Mouse (Mus musculus) forebrain, postnatal 0 days (tissue): ENCODE results near the gene Frmd6. TPM values are rescaled to one million over a fixed set of nuclear protein-coding genes. Genes with fewer than 3 reads are reported as not detected.

Experiments
- ATAC-seq: fragments of 200-750 bp; cut with Nextera tagmentation; 2 replicates; pipeline ENCODE4 v1.8.0; 2017; ENCODE audit warnings: mild to moderate bottlenecking, moderate library complexity
- DNase-seq: peaks from one replicate; pipeline ENCODE4 v3.0.0-alpha.2; 2015
- H3K27ac ChIP-seq: fragments of 300-500 bp; sonication (generic); 2 replicates; pipeline ENCODE4 v1.5.1; 2014; ENCODE audit warnings: low read depth, mild to moderate bottlenecking, antibody characterized with exemption, low read length, moderate library complexity, mixed read lengths
- H3K27me3 ChIP-seq: fragments of 300-500 bp; sonication (generic); 2 replicates; pipeline ENCODE4 v1.6.1; 2014; ENCODE audit warnings: mild to moderate bottlenecking, low read length, mixed read lengths; ENCODE audit not compliant: insufficient read depth
- H3K36me3 ChIP-seq: fragments of 300-500 bp; sonication (generic); 2 replicates; pipeline ENCODE4 v1.6.1; 2014; ENCODE audit warnings: mild to moderate bottlenecking, moderate library complexity; ENCODE audit not compliant: insufficient read depth
- H3K4me1 ChIP-seq: fragments of 300-500 bp; sonication (generic); 2 replicates; pipeline ENCODE4 v1.6.1; 2014; ENCODE audit warnings: antibody characterized with exemption; ENCODE audit not compliant: insufficient read depth
- H3K4me2 ChIP-seq: fragments of 300-500 bp; sonication (generic); 2 replicates; pipeline ENCODE4 v1.6.1; 2014; ENCODE audit warnings: low read depth, mild to moderate bottlenecking, moderate library complexity
- H3K4me3 ChIP-seq: fragments of 300-500 bp; sonication (generic); 2 replicates; pipeline ENCODE4 v1.5.1; 2014; ENCODE audit warnings: low read depth, low read length, mixed read lengths
- H3K9ac ChIP-seq: fragments of 300-500 bp; sonication (generic); 2 replicates; pipeline ENCODE4 v1.6.1; 2014; ENCODE audit warnings: mild to moderate bottlenecking
- H3K9me3 ChIP-seq: fragments of 300-500 bp; sonication (generic); 2 replicates; pipeline ENCODE4 v1.6.1; 2016; ENCODE audit warnings: low read length
- CTCF ChIP-seq: sonication (generic); IDR thresholded peaks from 2 replicates; pipeline ENCODE4 v1.5.1; 2016; ENCODE audit warnings: antibody characterized with exemption, control low read depth, low read depth
- WGBS: fragments of 180-500 bp; shearing (Covaris S2); extraction: QIAGEN DNeasy Blood & Tissue Kit; methylation state at CpG from one replicate; pipeline ENCODE4 v1.1.7; 2014; 5-methylcytosine and 5-hydroxymethylcytosine counted together
- polyA plus RNA-seq: library from polyadenylated mRNA; unstranded; fragments of >200 nt; fragmentation: Nextera tagmentation; extraction: Ambion mirVana; gene quantifications from 2 replicates; pipeline ENCODE4 v1.2.1, GENCODE M21; 2015
- total RNA-seq: library from RNA; depleted of rRNA; stranded (reverse); fragments of >200 nt; gene quantifications from 2 replicates; pipeline ENCODE4 v1.2.3, GENCODE M21; 2014

The Frmd6 gene
- total and polyA plus RNA-seq, 2 experiments from 2014 or later: 6.9 to 11.0 TPM

DNA sequence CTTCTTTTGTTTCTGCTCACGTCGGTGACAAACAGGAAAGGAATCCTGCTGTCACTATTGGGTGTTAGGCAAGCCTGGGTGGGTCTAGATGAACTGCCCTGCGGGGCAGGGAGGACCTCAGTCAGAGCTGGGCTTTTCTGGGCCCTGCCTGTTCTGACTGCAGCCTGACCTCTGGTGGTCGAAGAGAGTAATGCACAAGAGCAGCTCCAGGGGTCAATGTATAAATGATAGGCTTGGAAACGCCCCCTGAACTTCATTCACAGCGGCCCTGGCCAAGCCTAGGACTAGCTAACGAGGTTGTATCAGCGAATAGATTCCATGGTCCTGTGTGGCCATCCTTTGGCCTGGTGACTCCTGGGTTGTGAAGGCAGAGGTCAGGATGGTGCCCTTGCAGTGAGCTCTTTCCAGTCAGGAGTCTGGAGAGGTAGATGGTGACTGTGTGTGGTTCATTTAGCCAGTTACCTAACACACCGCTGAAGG, 85.0 kb downstream of the Frmd6 start:
- no peak overlapping the region for H3K4me3 ChIP-seq
- H3K36me3 ChIP-seq: no peaks in the 10 kb centered on the region
- no peak overlapping the region for H3K27ac ChIP-seq
- H3K27me3 ChIP-seq: no peaks in the 10 kb centered on the region
- no peaks in the 10 kb centered on the region for H3K9me3 ChIP-seq
- peak; percentile 89 for TF ChIP-seq CTCF
- WGBS: 11% methylated on average over 9 of the region's 9 CpGs
- ATAC-seq (peak; percentile 64; the same call in 1 of the 2 replicates), DNase-seq (peak; percentile 82)
- no peak overlapping the region for H3K9ac ChIP-seq
- H3K4me2 ChIP-seq: no peak overlapping the region
- no peaks in the 10 kb centered on the region for H3K4me1 ChIP-seq

DNA sequence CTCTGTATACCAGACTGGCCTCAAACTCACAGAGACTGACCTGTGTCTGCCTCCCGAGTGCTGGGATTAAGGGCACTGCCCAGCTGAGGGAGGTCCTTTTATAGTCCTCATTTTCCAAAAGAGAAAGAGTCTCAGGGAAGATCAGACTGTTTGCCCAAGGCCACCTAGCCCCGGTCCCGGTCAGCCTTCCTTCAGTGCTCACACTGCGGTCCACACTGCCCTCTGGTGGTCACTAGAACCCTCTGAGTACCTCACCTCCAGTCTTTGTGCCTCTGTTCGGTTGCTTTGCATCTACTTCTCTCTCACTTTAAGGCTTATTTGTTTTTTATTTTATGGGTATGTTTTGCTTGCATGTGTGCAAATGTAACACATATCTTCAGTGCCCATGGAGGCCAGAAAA, 85.7 kb downstream of the Frmd6 start:
- H3K4me3 ChIP-seq: no peak overlapping the region
- TF ChIP-seq CTCF: peak; percentile 94

DNA sequence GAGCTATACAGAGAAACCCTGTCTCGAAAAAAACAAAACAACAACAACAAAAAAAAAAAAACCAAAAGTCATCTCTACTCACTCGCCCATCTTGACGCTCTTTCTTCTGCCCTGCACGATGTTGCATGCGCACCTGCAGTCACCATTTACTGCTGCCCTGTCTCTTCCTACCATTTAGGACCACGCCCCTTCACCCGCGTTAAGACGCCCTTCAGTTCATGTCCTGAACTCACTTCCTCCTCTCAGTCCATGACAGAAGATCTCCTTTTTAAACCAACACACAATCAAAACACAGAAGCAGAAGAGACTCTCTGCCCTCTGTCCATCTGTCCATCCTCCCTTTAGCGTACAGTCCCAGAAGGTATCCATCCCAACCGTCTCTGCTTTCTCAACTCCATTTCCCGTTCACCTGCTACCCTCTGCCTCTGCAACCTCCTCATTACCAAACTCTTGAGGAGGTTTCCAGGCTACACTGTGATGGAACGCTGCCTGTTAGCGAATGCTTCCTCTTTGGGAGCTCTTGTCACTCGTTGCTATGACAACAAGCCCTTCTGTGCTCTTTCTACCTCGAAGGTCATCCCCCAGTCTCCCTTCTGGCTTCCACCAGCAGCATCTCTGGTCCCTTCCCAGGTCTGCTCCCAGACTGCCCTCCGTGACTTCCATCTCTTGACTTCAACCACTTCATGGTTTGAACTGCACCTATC, 86.5 kb downstream of the Frmd6 start:
- no peaks in the 10 kb centered on the region for H3K4me1 ChIP-seq
- no peak overlapping the region for H3K9ac ChIP-seq
- no peak for TF ChIP-seq CTCF
- no peak overlapping the region for H3K4me3 ChIP-seq
- no peak overlapping the region for H3K4me2 ChIP-seq
- ATAC-seq (no peak), DNase-seq (no peak)
- WGBS: 66% methylated on average over 17 of the region's 17 CpGs
- H3K27me3 ChIP-seq: no peaks in the 10 kb centered on the region
- H3K27ac ChIP-seq: no peak overlapping the region
- H3K36me3 ChIP-seq: no peaks in the 10 kb centered on the region
- no peaks in the 10 kb centered on the region for H3K9me3 ChIP-seq

More for the DNA sequence above, 85.7 kb downstream of the Frmd6 start:
- Histone ChIP-seq H3K27ac (no peak overlapping the region), H3K4me1 (no peaks in the 10 kb centered on the region), H3K9ac (no peak overlapping the region), H3K36me3 (no peaks in the 10 kb centered on the region), H3K9me3 (no peaks in the 10 kb centered on the region), H3K27me3 (no peaks in the 10 kb centered on the region), H3K4me2 (no peak overlapping the region)
- 10% methylated on average over 5 of the region's 5 CpGs for WGBS
- ATAC-seq (peak; percentile 79), DNase-seq (peak; percentile 87)

DNA sequence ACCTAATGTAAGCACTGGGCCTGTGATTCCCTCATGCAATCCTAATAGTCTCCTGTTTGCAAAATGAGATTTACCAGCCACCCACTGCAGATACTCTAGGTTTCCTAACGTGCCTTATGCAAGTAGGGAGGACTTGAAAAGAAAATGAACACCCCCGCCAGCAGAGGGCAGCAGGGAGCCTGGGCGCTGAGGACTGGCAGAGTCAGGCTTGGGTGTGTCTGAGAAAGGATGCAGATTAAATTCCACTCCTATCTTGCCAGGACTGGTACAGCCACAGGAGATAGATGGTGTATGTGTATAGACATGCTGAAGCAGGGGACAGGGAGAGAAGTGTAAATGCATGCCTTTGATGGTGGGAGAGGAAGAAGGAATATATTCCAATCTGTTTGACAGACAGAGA, 88.1 kb downstream of the Frmd6 start:
- no peaks in the 10 kb centered on the region for H3K27me3 ChIP-seq
- DNase-seq (no peak), ATAC-seq (no peak)
- peak; percentile 60 for TF ChIP-seq CTCF
- no peak overlapping the region for H3K4me3 ChIP-seq
- no peak overlapping the region for H3K4me2 ChIP-seq
- no peaks in the 10 kb centered on the region for H3K36me3 ChIP-seq
- H3K4me1 ChIP-seq: no peaks in the 10 kb centered on the region
- 49% methylated on average over 3 of the region's 3 CpGs for WGBS
- H3K9ac ChIP-seq: no peak overlapping the region
- no peaks in the 10 kb centered on the region for H3K9me3 ChIP-seq
- H3K27ac ChIP-seq: no peak overlapping the region

DNA sequence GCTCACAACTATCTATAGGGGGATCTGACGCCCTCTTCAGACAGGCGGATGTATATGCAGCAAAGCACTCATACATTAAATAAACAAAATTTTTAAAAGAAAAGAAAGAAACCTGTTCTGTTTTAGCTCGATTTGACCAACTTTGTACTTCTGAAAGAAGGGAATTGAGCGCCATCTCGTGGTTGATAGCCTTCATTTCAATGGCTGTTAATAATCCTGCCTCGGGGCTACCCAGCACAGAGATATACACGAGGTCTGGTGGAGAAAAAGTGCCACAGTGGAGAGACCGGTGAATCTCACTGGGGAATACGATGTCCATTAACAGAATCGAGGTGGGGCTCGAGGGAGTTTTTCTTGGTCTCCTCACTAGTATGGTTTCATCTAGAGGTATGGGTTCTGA, 89.1 kb downstream of the Frmd6 start:
- DNase-seq (peak; percentile 86), ATAC-seq (peak; percentile 42)
- H3K9me3 ChIP-seq: no peaks in the 10 kb centered on the region
- no peaks in the 10 kb centered on the region for H3K36me3 ChIP-seq
- H3K9ac ChIP-seq: no peak overlapping the region
- H3K4me2 ChIP-seq: no peak overlapping the region
- H3K4me1 ChIP-seq: no peaks in the 10 kb centered on the region
- peak; percentile 76 for TF ChIP-seq CTCF
- 51% methylated on average over 11 of the region's 11 CpGs for WGBS
- no peaks in the 10 kb centered on the region for H3K27me3 ChIP-seq
- no peak overlapping the region for H3K4me3 ChIP-seq
- no peak overlapping the region for H3K27ac ChIP-seq

DNA sequence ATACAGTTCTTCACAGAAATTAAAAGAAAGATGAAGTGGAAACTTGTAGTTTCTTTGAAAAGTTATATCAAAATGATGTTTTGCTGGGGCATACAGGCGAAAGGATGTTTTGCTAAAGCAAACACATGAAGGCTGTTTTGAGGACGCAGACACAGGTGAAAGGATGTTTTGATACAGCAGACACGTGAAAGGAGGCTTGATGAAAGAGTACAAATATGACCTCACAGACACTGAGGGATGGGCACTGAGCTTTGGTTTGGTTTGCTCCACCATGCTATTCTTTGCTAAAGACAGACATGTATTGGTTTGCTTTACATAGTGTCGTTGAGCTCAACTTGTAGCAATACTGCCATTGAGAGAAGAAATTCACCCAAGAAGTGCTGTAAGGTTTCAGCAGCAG, 104.5 kb downstream of the Frmd6 start:
- no peak for ATAC-seq
- no peak for TF ChIP-seq CTCF

DNA sequence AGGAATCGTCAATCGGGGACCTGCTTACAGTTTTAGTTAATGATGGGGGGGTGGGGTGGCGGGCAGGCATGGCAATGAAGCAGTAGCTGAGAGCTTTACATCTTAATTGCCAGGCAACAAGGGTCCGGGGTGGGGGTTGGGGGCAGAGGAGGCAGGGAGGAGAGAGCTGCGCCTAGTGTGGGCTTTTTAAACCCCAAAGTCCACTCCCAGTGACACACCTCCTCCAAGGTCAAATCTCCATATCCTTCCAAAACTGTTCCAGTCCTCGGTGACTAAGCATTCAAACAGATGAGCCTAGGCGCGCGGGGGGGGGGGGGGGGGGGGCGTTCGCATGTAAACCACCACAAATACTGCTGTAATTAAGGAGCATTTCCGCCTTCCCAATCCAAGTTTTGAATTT, 111.8 kb downstream of the Frmd6 start:
- H3K4me1 ChIP-seq: no peaks in the 10 kb centered on the region
- H3K36me3 ChIP-seq: no peaks in the 10 kb centered on the region
- peak overlapping the region; percentile 68 for H3K4me2 ChIP-seq
- WGBS: 12% methylated on average over 8 of the region's 12 CpGs
- peak overlapping the region; percentile 93 for H3K4me3 ChIP-seq
- no peak for TF ChIP-seq CTCF
- DNase-seq (no peak), ATAC-seq (peak; percentile 28)
- peak overlapping the region; percentile 88 for H3K27ac ChIP-seq
- peak overlapping the region; percentile 93 for H3K9ac ChIP-seq
- H3K27me3 ChIP-seq: no peaks in the 10 kb centered on the region
- no peaks in the 10 kb centered on the region for H3K9me3 ChIP-seq

More for the DNA sequence above, 104.5 kb downstream of the Frmd6 start:
- Histone ChIP-seq H3K9me3 (no peaks in the 10 kb centered on the region), H3K9ac (no peak overlapping the region), H3K27me3 (no peaks in the 10 kb centered on the region), H3K4me2 (no peak overlapping the region), H3K4me1 (no peaks in the 10 kb centered on the region), H3K36me3 (no peaks in the 10 kb centered on the region), H3K27ac (no peak overlapping the region), H3K4me3 (no peak overlapping the region)
- WGBS: 85% methylated on average over 4 of the region's 4 CpGs
- DNase-seq: no peak
